ENCODE assay signal across 9 mouse cellular contexts in genomic region chr15:99265679-99266078, GRCm38 (mm10). TPM values are rescaled to one million over a fixed set of nuclear protein-coding genes. Genes with fewer than 3 reads are reported as not detected.
DNase-seq lines count a peak whose midpoint lies in the region; ATAC-seq lines count a peak whose summit lies in the region.
"Had no signal": no experiment of that assay in that cellular context is flagged by ENCODE, and none has a peak within 500 bp of the region (broad histone marks: within the 10 kb centered on the region; RNA-seq: fewer than 3 reads in every experiment).

No protein-coding gene starts in this region.

- no peak overlapping the region for H3K9ac ChIP-seq in liver, embryonic 16.5 days (ENCODE audit: low read depth, low read length)

- H3K36me3 ChIP-seq in liver, embryonic 16.5 days (ENCODE audit: control insufficient read depth, insufficient read depth) = no peaks in the 10 kb centered on the region

- ATAC-seq in liver, embryonic 16.5 days (ENCODE audit: low read depth) = peak; percentile 48; the same call in 1 of the 2 replicates
- ATAC-seq in activated CD4-positive, CD25-positive, alpha-beta regulatory T cell, adult 4 months = no peak

- H3K27ac ChIP-seq in liver, embryonic 16.5 days (ENCODE audit: low read length) = no peak overlapping the region
- H3K27ac ChIP-seq: macrophage had no signal

- H3K4me2 ChIP-seq in liver, embryonic 16.5 days (ENCODE audit: low read depth, low read length) = no peak overlapping the region

- peak; percentile 94 for DNase-seq in ES-CJ7 (ENCODE audit: low read depth, low spot score)
- DNase-seq in adrenal gland, adult 8-10 months = peak; percentile 47
- DNase-seq in embryo, embryonic 11.5 days (ENCODE audit: low read depth, low spot score) = peak; percentile 68
- DNase-seq in heart, adult 9 months (ENCODE audit: low spot score in 2 of 2) = peak; percentile 63 to 68
- DNase-seq in kidney, postnatal 10 days = peak; percentile 83
- DNase-seq in retina, embryonic 14.5 days (ENCODE audit: low spot score) = peak; percentile 92

- WGBS in liver, embryonic 16.5 days (ENCODE audit: insufficient replicate concordance) = 22% methylated on average over 4 of the region's 4 CpGs

- H3K4me1 ChIP-seq in liver, embryonic 16.5 days (ENCODE audit: control insufficient read depth, low read depth, low read length) = no peaks in the 10 kb centered on the region

- H3K4me3 ChIP-seq in liver, embryonic 16.5 days (ENCODE audit: low read depth, low read length) = no peak overlapping the region

- no peaks in the 10 kb centered on the region for H3K9me3 ChIP-seq in liver, embryonic 16.5 days (replicated peaks; ENCODE audit: control insufficient read depth, low read length)

- H3K27me3 ChIP-seq in liver, embryonic 16.5 days (ENCODE audit: control insufficient read depth, insufficient read depth, low read depth, low read length) = no peaks in the 10 kb centered on the region

RNA-seq across cellular contexts. Expression of gene Mcrs1, which starts 13.9 kb away (rescaled TPM):
- total RNA-seq in adrenal gland, adult 8-10 months (2022) = 10 to 100 TPM; 43.9 to 54.3 (median 49.1) TPM
- polyA plus RNA-seq in liver, embryonic 16.5 days (2015; fragmentation: Nextera tagmentation; extraction: Ambion mirVana) = 35.8 and 38.4 TPM in 2 replicates
- polyA plus RNA-seq in activated CD4-positive, CD25-positive, alpha-beta regulatory T cell, adult 4 months (2017; shearing (Covaris generic)) = 10 to 100 TPM; 54.8 to 55.6 TPM

RNA-seq across cellular contexts. Expression of gene Prpf40b, which starts 29.2 kb away (rescaled TPM):
- total RNA-seq in adrenal gland, adult 8-10 months (2022) = 10 to 100 TPM; 46.5 to 76.6 (median 51.2) TPM
- polyA plus RNA-seq in liver, embryonic 16.5 days (2015; fragmentation: Nextera tagmentation; extraction: Ambion mirVana) = 6.5 and 8.0 TPM in 2 replicates
- polyA plus RNA-seq in activated CD4-positive, CD25-positive, alpha-beta regulatory T cell, adult 4 months (2017; shearing (Covaris generic)) = 1 to 10 TPM; 3.9 to 7.4 TPM

RNA-seq across cellular contexts. Expression of gene Fam186b, which starts 30.0 kb away (rescaled TPM):
- total RNA-seq in adrenal gland, adult 8-10 months (2022) = 1 to 10 TPM; 2.6 to 4.5 (median 3.8) TPM
- 0.04 TPM in 1 of 2 replicates, not detected in the other for polyA plus RNA-seq in liver, embryonic 16.5 days (2015; fragmentation: Nextera tagmentation; extraction: Ambion mirVana)
- polyA plus RNA-seq in activated CD4-positive, CD25-positive, alpha-beta regulatory T cell, adult 4 months (2017; shearing (Covaris generic)) = under 1 TPM; 0.24 to 0.30 TPM
- polyA plus RNA-seq: macrophage had no signal

RNA-seq across cellular contexts. Expression of gene Kcnh3, which starts 41.0 kb away (rescaled TPM):
- 1 to 10 TPM in 3 of 4 experiments, under 1 TPM in 1; 0.70 to 1.9 (median 1.5) TPM for total RNA-seq in adrenal gland, adult 8-10 months (2022)
- 0.05 and 0.12 TPM in 2 replicates for polyA plus RNA-seq in liver, embryonic 16.5 days (2015; fragmentation: Nextera tagmentation; extraction: Ambion mirVana)
- not detected for polyA plus RNA-seq in activated CD4-positive, CD25-positive, alpha-beta regulatory T cell, adult 4 months (2017; shearing (Covaris generic))
- polyA plus RNA-seq: macrophage had no signal
